8 mouse cellular contexts compared by ENCODE assay signal in genomic region chr7:127386641-127387392, GRCm38 (mm10). TPM values are rescaled to one million over a fixed set of nuclear protein-coding genes. Genes with fewer than 3 reads are reported as not detected.
A peak's percentile ranks its signal among the peaks of the same experiment; 100 is the strongest.
DNase-seq lines count a peak whose midpoint lies in the region; ATAC-seq and TF ChIP-seq lines count a peak whose summit lies in the region.

Gene 9130019O22Rik (minus strand): TSS chr7:127387166.

- H3K9ac ChIP-seq in forebrain, embryonic 13.5 days, result peak within 1 kb of the TSS; percentile 77
- H3K9ac ChIP-seq in liver, embryonic 16.5 days (ENCODE audit: low read depth, low read length), result peak within 1 kb of the TSS; percentile 76
- H3K9ac ChIP-seq in neural tube, embryonic 12.5 days, result peak within 1 kb of the TSS; percentile 59
- H3K9ac ChIP-seq in stomach, postnatal 0 days (ENCODE audit: low read length), result peak within 1 kb of the TSS; percentile 75

- no peak within 1 kb of the TSS for H3K27ac ChIP-seq in forebrain, embryonic 13.5 days
- peak within 1 kb of the TSS; percentile 66 for H3K27ac ChIP-seq in liver, embryonic 16.5 days (ENCODE audit: low read length)
- H3K27ac ChIP-seq in neural tube, embryonic 12.5 days, result no peak within 1 kb of the TSS
- 0 out of 2 replicates have a peak within 1 kb of the TSS, but pooled peaks have one; percentile 58 for H3K27ac ChIP-seq in stomach, postnatal 0 days (replicated peaks)

- ATAC-seq in forebrain, embryonic 13.5 days, result peak; percentile 95
- peak; percentile 88 for ATAC-seq in liver, embryonic 16.5 days (ENCODE audit: low read depth)
- ATAC-seq in neural tube, embryonic 12.5 days (ENCODE audit: low FRiP score, low read depth), result peak; percentile 81
- ATAC-seq in stomach, postnatal 0 days (ENCODE audit: low FRiP score, low TSS enrichment), result peak; percentile 87

- 18% methylated on average over 38 of the region's 38 CpGs for WGBS in forebrain, embryonic 13.5 days
- WGBS in large intestine, adult 2 months, result 12% methylated on average over 38 of the region's 38 CpGs
- WGBS in liver, embryonic 16.5 days (ENCODE audit: insufficient replicate concordance), result 10% methylated on average over 38 of the region's 38 CpGs
- WGBS in neural tube, embryonic 12.5 days, result 16% methylated on average over 38 of the region's 38 CpGs
- 10% methylated on average over 32 of the region's 38 CpGs for WGBS in stomach, postnatal 0 days

- no peaks in the 10 kb centered on the region for H3K27me3 ChIP-seq in forebrain, embryonic 13.5 days
- no peaks in the 10 kb centered on the region for H3K27me3 ChIP-seq in liver, embryonic 16.5 days (ENCODE audit: control insufficient read depth, insufficient read depth, low read depth, low read length)
- no peaks in the 10 kb centered on the region for H3K27me3 ChIP-seq in neural tube, embryonic 12.5 days (replicated peaks)
- H3K27me3 ChIP-seq in stomach, postnatal 0 days (ENCODE audit: control insufficient read depth, insufficient read depth, low read length), result no peaks in the 10 kb centered on the region

- no peak for TF ChIP-seq CTCF in stomach, postnatal 0 days (IDR thresholded peaks at IDR 0.05; ENCODE audit: low read depth)

- DNase-seq in ES-CJ7 (ENCODE audit: low read depth, low spot score), result peak; percentile 96
- DNase-seq in cerebellum, adult 11 months, result peak; percentile 91
- peak; percentile 93 to 95 for DNase-seq in heart, postnatal 10 days
- peak; percentile 81 for DNase-seq in large intestine, adult 2 months (ENCODE audit: low read depth, low spot score)
- DNase-seq in stomach, postnatal 0 days (ENCODE audit: low spot score), result peak; percentile 86

- intact Hi-C loops in heart, postnatal 10 days (cut with DNase I), result no loop called here

- peak within 1 kb of the TSS; percentile 69 for H3K4me2 ChIP-seq in forebrain, embryonic 13.5 days
- peak within 1 kb of the TSS; percentile 84 for H3K4me2 ChIP-seq in liver, embryonic 16.5 days (ENCODE audit: low read depth, low read length)
- H3K4me2 ChIP-seq in neural tube, embryonic 12.5 days (replicated peaks), result peak within 1 kb of the TSS; percentile 68
- peak within 1 kb of the TSS; percentile 69 for H3K4me2 ChIP-seq in stomach, postnatal 0 days (replicated peaks; ENCODE audit: low read depth)

- TF ChIP-seq EP300 in stomach, postnatal 0 days (optimal IDR thresholded peaks at IDR 0.05), result no peak

- peaks cover 34% of the 10 kb centered on the region for H3K36me3 ChIP-seq in forebrain, embryonic 13.5 days (ENCODE audit: poor library complexity, severe bottlenecking)
- H3K36me3 ChIP-seq in liver, embryonic 16.5 days (ENCODE audit: control insufficient read depth, insufficient read depth), result no peaks in the 10 kb centered on the region
- H3K36me3 ChIP-seq in neural tube, embryonic 12.5 days, result peaks cover 23% of the 10 kb centered on the region
- peaks cover 2% of the 10 kb centered on the region; the same call in 1 of the 2 replicates for H3K36me3 ChIP-seq in stomach, postnatal 0 days (ENCODE audit: control insufficient read depth, insufficient read depth, low read length)

- H3K4me1 ChIP-seq in forebrain, embryonic 13.5 days, result peaks cover 8% of the 10 kb centered on the region
- H3K4me1 ChIP-seq in liver, embryonic 16.5 days (ENCODE audit: control insufficient read depth, low read depth, low read length), result no peaks in the 10 kb centered on the region
- H3K4me1 ChIP-seq in neural tube, embryonic 12.5 days, result peaks cover 3% of the 10 kb centered on the region; the same call in 1 of the 2 replicates
- no peaks in the 10 kb centered on the region for H3K4me1 ChIP-seq in stomach, postnatal 0 days (replicated peaks; ENCODE audit: control insufficient read depth, insufficient read depth)

- H3K4me3 ChIP-seq in forebrain, embryonic 13.5 days, result peak within 1 kb of the TSS; percentile 62
- H3K4me3 ChIP-seq in liver, embryonic 16.5 days (ENCODE audit: low read depth, low read length), result peak within 1 kb of the TSS; percentile 72
- peak within 1 kb of the TSS; percentile 50 for H3K4me3 ChIP-seq in neural tube, embryonic 12.5 days
- H3K4me3 ChIP-seq in stomach, postnatal 0 days (ENCODE audit: low read depth, low read length), result peak within 1 kb of the TSS; percentile 57

- H3K9me3 ChIP-seq in forebrain, embryonic 13.5 days (replicated peaks), result no peaks in the 10 kb centered on the region
- no peaks in the 10 kb centered on the region; the same call in 1 of the 2 replicates for H3K9me3 ChIP-seq in liver, embryonic 16.5 days (replicated peaks; ENCODE audit: control insufficient read depth, low read length)
- H3K9me3 ChIP-seq in neural tube, embryonic 12.5 days, result no peaks in the 10 kb centered on the region
- H3K9me3 ChIP-seq in stomach, postnatal 0 days (ENCODE audit: control insufficient read depth, low read length), result no peaks in the 10 kb centered on the region

RNA-seq across cellular contexts. Expression of gene 9130019O22Rik, which starts in this region (rescaled TPM):
- 5.3 and 5.5 TPM in 2 replicates for polyA plus RNA-seq in forebrain, embryonic 13.5 days (2015; fragmentation: Nextera tagmentation; extraction: Ambion mirVana)
- total RNA-seq in heart, postnatal 10 days (2021), result 1 to 10 TPM; 2.9 to 3.2 TPM
- 6.2 and 9.3 TPM in 2 replicates for polyA plus RNA-seq in large intestine, adult 2 months (2012; rRNA removed)
- 1.3 TPM in 2 replicates for polyA plus RNA-seq in liver, embryonic 16.5 days (2015; fragmentation: Nextera tagmentation; extraction: Ambion mirVana)
- polyA plus RNA-seq in neural tube, embryonic 12.5 days (2016; fragmentation: Nextera tagmentation; extraction: Ambion mirVana), result 5.3 TPM in 2 replicates
- polyA plus RNA-seq in stomach, postnatal 0 days (2015; fragmentation: Nextera tagmentation; extraction: Ambion mirVana), result 3.0 and 3.1 TPM in 2 replicates

Comparison
In these comparisons a context has a peak if more than half of its experiments do, and no peak if none do; other contexts are left out.
1. H3K27ac ChIP-seq: peak in liver, embryonic 16.5 days (single experiment) and stomach, postnatal 0 days (single experiment); none in forebrain, embryonic 13.5 days (single experiment) and neural tube, embryonic 12.5 days (single experiment).
2. Peak in every context shown above with its lines, with median percentiles within 50 percentile points of each other: DNase-seq, ATAC-seq, H3K4me2 ChIP-seq, H3K4me3 ChIP-seq and H3K9ac ChIP-seq.